Mouse (Mus musculus): ENCODE results near the gene Tpt1. TPM values are rescaled to one million over a fixed set of nuclear protein-coding genes. Genes with fewer than 3 reads are reported as not detected.

The Tpt1 gene
- polyA plus RNA-seq, 1 experiment from 2014 or later = 1,212 TPM

- no peaks in the 10 kb centered on the region for H3K9me3 ChIP-seq (ENCODE audit: control insufficient read depth)
- no peaks in the 10 kb centered on the region for H3K27me3 ChIP-seq (replicated peaks; ENCODE audit: control insufficient read depth, insufficient read depth, low read length)
- peak overlapping the region; percentile 99; the same call in 1 of the 2 replicates for H3K27ac ChIP-seq (ENCODE audit: low read depth, low read length)
- TF ChIP-seq CTCF (IDR thresholded peaks at IDR 0.05; ENCODE audit: low read depth) = no peak
- WGBS = 41% methylated on average over 2 of the region's 2 CpGs
- H3K4me2 ChIP-seq (replicated peaks; ENCODE audit: low read depth) = no peak overlapping the region
- peak; percentile 69 for ATAC-seq
- H3K36me3 ChIP-seq (ENCODE audit: control insufficient read depth, insufficient read depth) = no peaks in the 10 kb centered on the region
- H3K9ac ChIP-seq (ENCODE audit: low read depth, low read length) = no peak overlapping the region
- peaks cover 2% of the 10 kb centered on the region; the same call in 1 of the 2 replicates for H3K4me1 ChIP-seq (replicated peaks; ENCODE audit: control insufficient read depth, insufficient read depth, low read length)
- H3K4me3 ChIP-seq (ENCODE audit: low read depth, low read length) = no peak overlapping the region
These were observed 12.9 kb upstream of the Tpt1 start for GRCm38 (mm10) chr14:75832031-75832430.

- H3K4me2 ChIP-seq (replicated peaks; ENCODE audit: low read depth) = peak overlapping the region; percentile 97
- peaks cover 5% of the 10 kb centered on the region; the same call in 1 of the 2 replicates for H3K4me1 ChIP-seq (replicated peaks; ENCODE audit: control insufficient read depth, insufficient read depth, low read length)
- H3K27ac ChIP-seq (ENCODE audit: low read depth, low read length) = peak overlapping the region; percentile 99
- H3K4me3 ChIP-seq (ENCODE audit: low read depth, low read length) = peak overlapping the region; percentile 35
- 14% methylated on average over 4 of the region's 4 CpGs for WGBS
- no peaks in the 10 kb centered on the region for H3K36me3 ChIP-seq (ENCODE audit: control insufficient read depth, insufficient read depth)
- TF ChIP-seq CTCF (IDR thresholded peaks at IDR 0.05; ENCODE audit: low read depth) = no peak
- no peaks in the 10 kb centered on the region for H3K27me3 ChIP-seq (replicated peaks; ENCODE audit: control insufficient read depth, insufficient read depth, low read length)
- ATAC-seq = no peak
- no peaks in the 10 kb centered on the region for H3K9me3 ChIP-seq (ENCODE audit: control insufficient read depth)
- H3K9ac ChIP-seq (ENCODE audit: low read depth, low read length) = no peak overlapping the region
These were observed 11.9 kb upstream of the Tpt1 start for GRCm38 (mm10) chr14:75832982-75833381.

- WGBS = 2% methylated on average over 12 of the region's 12 CpGs
- H3K9me3 ChIP-seq (ENCODE audit: control insufficient read depth) = no peaks in the 10 kb centered on the region
- H3K4me2 ChIP-seq (replicated peaks; ENCODE audit: low read depth) = peak overlapping the region; percentile 97
- peak overlapping the region; percentile 35 for H3K4me3 ChIP-seq (ENCODE audit: low read depth, low read length)
- peak overlapping the region; percentile 99 for H3K27ac ChIP-seq (ENCODE audit: low read depth, low read length)
- no peaks in the 10 kb centered on the region for H3K36me3 ChIP-seq (ENCODE audit: control insufficient read depth, insufficient read depth)
- TF ChIP-seq CTCF (IDR thresholded peaks at IDR 0.05; ENCODE audit: low read depth) = no peak
- H3K27me3 ChIP-seq (replicated peaks; ENCODE audit: control insufficient read depth, insufficient read depth, low read length) = no peaks in the 10 kb centered on the region
- peak; percentile 48 for ATAC-seq
- H3K9ac ChIP-seq (ENCODE audit: low read depth, low read length) = no peak overlapping the region; the same call in 1 of the 2 replicates
- H3K4me1 ChIP-seq (replicated peaks; ENCODE audit: control insufficient read depth, insufficient read depth, low read length) = peaks cover 5% of the 10 kb centered on the region; the same call in 1 of the 2 replicates
These were observed 11.2 kb upstream of the Tpt1 start for GRCm38 (mm10) chr14:75833546-75834250.

- H3K27me3 ChIP-seq (replicated peaks; ENCODE audit: control insufficient read depth, insufficient read depth, low read length) = no peaks in the 10 kb centered on the region
- no peak for TF ChIP-seq CTCF (IDR thresholded peaks at IDR 0.05; ENCODE audit: low read depth)
- H3K4me1 ChIP-seq (replicated peaks; ENCODE audit: control insufficient read depth, insufficient read depth, low read length) = peaks cover 5% of the 10 kb centered on the region; the same call in 1 of the 2 replicates
- peak overlapping the region; percentile 35 for H3K4me3 ChIP-seq (ENCODE audit: low read depth, low read length)
- under 1% methylated on average over 10 of the region's 10 CpGs for WGBS
- H3K9me3 ChIP-seq (ENCODE audit: control insufficient read depth) = no peaks in the 10 kb centered on the region
- peak overlapping the region; percentile 99 for H3K27ac ChIP-seq (ENCODE audit: low read depth, low read length)
- peak; percentile 77 for ATAC-seq
- peak overlapping the region; percentile 97 for H3K4me2 ChIP-seq (replicated peaks; ENCODE audit: low read depth)
- H3K36me3 ChIP-seq (ENCODE audit: control insufficient read depth, insufficient read depth) = no peaks in the 10 kb centered on the region
- H3K9ac ChIP-seq (ENCODE audit: low read depth, low read length) = peak overlapping the region; percentile 71
These were observed 10.6 kb upstream of the Tpt1 start for GRCm38 (mm10) chr14:75834251-75834738.

- Histone ChIP-seq H3K9ac (ENCODE audit: low read depth, low read length) (peak overlapping the region; percentile 71), H3K27ac (ENCODE audit: low read depth, low read length) (peak overlapping the region; percentile 99), H3K27me3 (replicated peaks; ENCODE audit: control insufficient read depth, insufficient read depth, low read length) (no peaks in the 10 kb centered on the region), H3K4me1 (replicated peaks; ENCODE audit: control insufficient read depth, insufficient read depth, low read length) (peaks cover 5% of the 10 kb centered on the region; the same call in 1 of the 2 replicates), H3K36me3 (ENCODE audit: control insufficient read depth, insufficient read depth) (no peaks in the 10 kb centered on the region), H3K4me2 (replicated peaks; ENCODE audit: low read depth) (peak overlapping the region; percentile 97), H3K9me3 (ENCODE audit: control insufficient read depth) (no peaks in the 10 kb centered on the region), H3K4me3 (ENCODE audit: low read depth, low read length) (peak overlapping the region; percentile 35)
- ATAC-seq = peak; percentile 51
- TF ChIP-seq CTCF (IDR thresholded peaks at IDR 0.05; ENCODE audit: low read depth) = peak; percentile 59
- WGBS = under 1% methylated on average over 16 of the region's 16 CpGs
These were observed 10.0 kb upstream of the Tpt1 start for GRCm38 (mm10) chr14:75834739-75835381.

- H3K4me2 ChIP-seq (replicated peaks; ENCODE audit: low read depth) = no peak overlapping the region
- no peak for TF ChIP-seq CTCF (IDR thresholded peaks at IDR 0.05; ENCODE audit: low read depth)
- peak overlapping the region; percentile 71; the same call in 1 of the 2 replicates for H3K27ac ChIP-seq (ENCODE audit: low read depth, low read length)
- ATAC-seq = no peak
- no peaks in the 10 kb centered on the region for H3K27me3 ChIP-seq (replicated peaks; ENCODE audit: control insufficient read depth, insufficient read depth, low read length)
- H3K4me3 ChIP-seq (ENCODE audit: low read depth, low read length) = no peak overlapping the region
- H3K9me3 ChIP-seq (ENCODE audit: control insufficient read depth) = no peaks in the 10 kb centered on the region
- peaks cover 5% of the 10 kb centered on the region; the same call in 1 of the 2 replicates for H3K4me1 ChIP-seq (replicated peaks; ENCODE audit: control insufficient read depth, insufficient read depth, low read length)
- no peaks in the 10 kb centered on the region for H3K36me3 ChIP-seq (ENCODE audit: control insufficient read depth, insufficient read depth)
- H3K9ac ChIP-seq (ENCODE audit: low read depth, low read length) = no peak overlapping the region
- 79% methylated on average over 3 of the region's 3 CpGs for WGBS
These were observed 8.3 kb upstream of the Tpt1 start for GRCm38 (mm10) chr14:75836579-75836978.

Measured in intestine, postnatal 0 days (tissue).